Mouse (Mus musculus): ENCODE data around the gene Wnk4. TPM values are rescaled to one million over a fixed set of nuclear protein-coding genes. Genes with fewer than 3 reads are reported as not detected.

Wnk4 gene
- polyA plus RNA-seq, 1 experiment from 2014 or later = 5.4 TPM

DNA sequence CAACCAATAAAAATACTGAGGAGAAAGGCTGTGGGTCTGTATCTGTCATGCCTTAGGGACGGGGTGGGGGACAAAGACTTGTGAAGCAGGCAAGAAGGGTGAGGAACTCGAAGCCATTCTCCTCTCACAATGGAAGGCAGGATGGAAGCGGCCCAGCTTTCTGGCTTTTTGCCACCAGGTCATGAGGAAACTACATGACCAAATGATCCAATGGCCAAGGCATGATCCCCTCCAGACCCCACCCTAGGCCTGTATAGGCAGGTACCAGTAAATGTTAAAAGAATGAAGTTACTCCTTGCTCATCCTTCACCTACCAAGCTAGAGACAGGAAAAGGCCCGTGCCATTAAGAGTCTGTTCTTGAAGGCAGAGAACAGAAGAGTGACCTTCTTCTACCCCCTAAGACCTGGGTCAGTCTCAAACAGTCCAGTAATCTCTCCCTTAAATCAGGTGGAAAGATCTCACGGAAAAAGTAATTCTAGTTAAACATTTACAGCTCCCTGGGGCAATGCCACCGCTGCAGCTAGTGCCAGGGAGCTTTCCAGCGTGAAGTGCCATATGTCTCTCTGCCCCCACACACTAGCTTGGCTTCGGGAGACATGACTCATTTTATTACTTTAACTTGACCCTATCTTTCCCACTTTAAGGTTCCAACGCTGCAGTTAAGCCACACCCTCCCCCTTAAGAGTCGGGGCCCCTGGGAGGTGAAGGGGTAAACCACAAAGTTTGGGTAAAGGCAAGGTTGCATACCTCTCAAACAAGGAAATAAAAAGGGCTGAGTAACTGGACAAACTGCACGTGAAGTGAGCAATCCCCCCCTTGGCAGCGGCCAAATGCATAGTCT lies 17.2 kb downstream of the Wnk4 start:
- Histone ChIP-seq H3K27me3 (ENCODE audit: control insufficient read depth, insufficient read depth, low read depth, low read length) (no peaks in the 10 kb centered on the region), H3K9ac (ENCODE audit: low read depth, low read length) (peak overlapping the region; percentile 76), H3K4me1 (ENCODE audit: control insufficient read depth, low read depth, low read length) (peaks cover 21% of the 10 kb centered on the region), H3K36me3 (ENCODE audit: control insufficient read depth, insufficient read depth) (peaks cover 2% of the 10 kb centered on the region; the same call in 1 of the 2 replicates), H3K4me2 (ENCODE audit: low read depth, low read length) (peak overlapping the region; percentile 66), H3K9me3 (replicated peaks; ENCODE audit: control insufficient read depth, low read length) (no peaks in the 10 kb centered on the region), H3K27ac (ENCODE audit: low read length) (peak overlapping the region; percentile 61; the same call in 1 of the 2 replicates), H3K4me3 (ENCODE audit: low read depth, low read length) (peak overlapping the region; percentile 74)
- WGBS (ENCODE audit: insufficient replicate concordance) = 40% methylated on average over 12 of the region's 12 CpGs
- no peak for ATAC-seq (ENCODE audit: low read depth)

DNA sequence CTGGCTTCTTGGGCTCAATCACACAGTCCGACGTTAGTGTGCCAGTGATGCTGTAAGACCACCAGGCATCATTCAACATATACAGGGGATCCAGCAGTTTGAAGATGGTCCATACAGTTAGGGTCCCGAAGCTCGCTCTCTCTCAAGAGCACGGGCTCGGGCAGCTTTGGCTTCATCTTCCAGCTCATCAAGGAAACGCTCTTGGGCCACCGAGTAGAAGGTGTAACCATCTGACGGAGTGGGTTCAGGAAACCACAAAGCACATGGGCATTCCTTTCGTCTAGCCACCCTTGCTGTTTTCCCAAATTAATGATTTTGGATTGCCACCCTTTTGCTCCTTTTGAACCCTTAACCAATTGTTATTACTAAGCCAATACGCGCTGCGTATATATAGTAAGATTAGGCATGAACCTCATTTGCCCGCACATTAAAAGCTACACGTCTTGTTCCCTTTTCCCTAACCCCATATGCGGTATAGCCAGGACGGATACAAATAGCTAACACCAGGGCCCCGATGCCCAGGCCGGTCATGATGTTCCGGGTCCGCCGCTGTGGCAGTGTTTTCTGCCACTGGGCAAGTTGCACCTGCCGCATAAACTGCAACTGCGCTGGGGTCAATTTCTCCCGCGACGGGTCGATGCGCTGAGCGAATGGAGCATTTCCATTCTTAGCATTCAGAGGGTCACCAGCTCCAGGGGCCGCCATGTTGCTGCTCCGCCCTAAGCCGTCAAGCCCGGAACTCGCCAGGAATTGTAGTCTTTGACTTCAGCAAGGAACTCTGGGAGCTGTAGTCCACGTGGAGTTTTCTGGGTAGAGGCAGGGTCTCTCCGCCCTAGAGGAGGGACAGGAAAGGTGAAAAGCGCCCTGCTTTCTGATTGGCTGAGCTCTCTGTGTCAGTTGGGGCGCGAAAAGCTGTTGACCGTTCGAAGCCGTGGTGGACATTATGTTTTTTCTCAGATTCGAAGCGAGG lies 18.1 kb downstream of the Wnk4 start, which contains the start of the genes Cntd1 and Coa3:
Cntd1 (plus strand) TSS at position 790 of the 970 bp plus-strand sequence.
Coa3 (minus strand) TSS at position 892 of the 970 bp plus-strand sequence.
- Histone ChIP-seq H3K36me3 (ENCODE audit: control insufficient read depth, insufficient read depth) (peaks cover 2% of the 10 kb centered on the region; the same call in 1 of the 2 replicates), H3K4me3 (ENCODE audit: low read depth, low read length) (peak within 1 kb of the TSS; percentile 74), H3K4me1 (ENCODE audit: control insufficient read depth, low read depth, low read length) (peaks cover 21% of the 10 kb centered on the region), H3K9me3 (replicated peaks; ENCODE audit: control insufficient read depth, low read length) (no peaks in the 10 kb centered on the region), H3K27me3 (ENCODE audit: control insufficient read depth, insufficient read depth, low read depth, low read length) (no peaks in the 10 kb centered on the region), H3K27ac (ENCODE audit: low read length) (peak within 1 kb of the TSS; percentile 61), H3K9ac (ENCODE audit: low read depth, low read length) (peak within 1 kb of the TSS; percentile 76), H3K4me2 (ENCODE audit: low read depth, low read length) (peak within 1 kb of the TSS; percentile 66)
- peak; percentile 94 for ATAC-seq (ENCODE audit: low read depth)
- WGBS (ENCODE audit: insufficient replicate concordance) = 3% methylated on average over 45 of the region's 45 CpGs

DNA sequence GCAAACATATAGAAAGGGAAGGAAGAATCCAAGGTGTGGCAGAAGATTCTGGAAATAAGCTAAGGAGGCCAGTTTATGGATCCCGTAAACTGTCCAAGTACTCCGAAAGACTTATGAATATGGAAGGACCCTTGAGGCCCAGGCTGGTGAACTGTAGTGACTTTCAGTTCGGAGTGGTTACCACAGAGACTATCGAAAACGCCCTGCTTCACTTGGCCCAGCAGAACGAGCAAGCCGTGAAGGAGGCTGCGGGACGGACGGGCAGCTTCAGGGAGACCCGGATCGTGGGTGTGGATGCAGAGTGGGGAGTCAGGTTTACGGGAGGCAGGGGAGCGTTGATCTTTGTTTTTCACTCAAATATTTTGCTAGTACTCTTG lies 18.8 kb downstream of the Wnk4 start:
- H3K4me1 ChIP-seq (ENCODE audit: control insufficient read depth, low read depth, low read length) = peaks cover 21% of the 10 kb centered on the region
- peak overlapping the region; percentile 66 for H3K4me2 ChIP-seq (ENCODE audit: low read depth, low read length)
- 57% methylated on average over 14 of the region's 14 CpGs for WGBS (ENCODE audit: insufficient replicate concordance)
- H3K9ac ChIP-seq (ENCODE audit: low read depth, low read length) = peak overlapping the region; percentile 76
- peak; percentile 17; the same call in 1 of the 2 replicates for ATAC-seq (ENCODE audit: low read depth)
- peak overlapping the region; percentile 74 for H3K4me3 ChIP-seq (ENCODE audit: low read depth, low read length)
- H3K27ac ChIP-seq (ENCODE audit: low read length) = no peak overlapping the region
- H3K9me3 ChIP-seq (replicated peaks; ENCODE audit: control insufficient read depth, low read length) = no peaks in the 10 kb centered on the region
- no peaks in the 10 kb centered on the region for H3K27me3 ChIP-seq (ENCODE audit: control insufficient read depth, insufficient read depth, low read depth, low read length)
- peaks cover 2% of the 10 kb centered on the region; the same call in 1 of the 2 replicates for H3K36me3 ChIP-seq (ENCODE audit: control insufficient read depth, insufficient read depth)

DNA sequence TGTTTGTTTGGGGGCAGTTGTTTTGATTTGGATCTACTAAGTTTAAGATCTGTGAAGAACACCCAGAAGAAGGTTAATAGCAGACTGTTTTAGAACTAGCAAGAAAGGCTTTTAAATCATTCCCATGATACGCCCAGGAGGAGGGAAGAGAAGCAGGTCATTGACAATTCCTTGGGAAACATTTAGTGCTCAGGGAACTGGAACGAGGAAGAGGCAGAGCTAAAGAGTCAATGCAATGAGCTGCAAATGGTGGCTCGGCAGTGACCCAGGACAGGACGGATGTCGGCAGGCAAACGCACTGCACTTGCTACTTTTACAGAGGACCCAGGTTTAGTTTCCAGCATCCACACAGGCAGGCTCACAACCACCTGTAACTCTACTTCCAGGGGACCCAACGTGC lies 20.5 kb downstream of the Wnk4 start:
- no peak overlapping the region for H3K4me2 ChIP-seq (ENCODE audit: low read depth, low read length)
- WGBS (ENCODE audit: insufficient replicate concordance) = 53% methylated on average over 7 of the region's 7 CpGs

DNA sequence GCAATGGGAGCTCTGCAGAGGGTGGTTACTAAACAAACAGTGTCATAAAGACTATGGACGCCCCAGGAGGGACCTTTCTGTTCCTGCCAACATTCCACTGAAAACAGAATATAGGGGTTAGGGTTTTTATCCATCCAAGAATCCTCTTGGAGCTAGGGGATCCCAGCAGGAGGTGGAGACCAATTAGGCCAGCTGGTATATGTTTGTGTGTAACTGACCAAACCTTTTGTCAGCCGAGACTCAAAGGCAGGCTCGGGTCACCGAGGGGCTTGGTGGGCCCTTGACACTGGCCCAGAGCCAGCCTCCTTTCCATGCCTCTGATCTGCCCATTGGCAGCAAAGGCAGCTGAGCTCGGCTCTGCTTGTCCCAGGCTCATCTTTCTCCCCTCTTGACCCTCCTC lies 22.5 kb downstream of the Wnk4 start:
- ATAC-seq (ENCODE audit: low read depth) = no peak
- no peak overlapping the region for H3K9ac ChIP-seq (ENCODE audit: low read depth, low read length)
- no peaks in the 10 kb centered on the region for H3K9me3 ChIP-seq (replicated peaks; ENCODE audit: control insufficient read depth, low read length)
- H3K36me3 ChIP-seq (ENCODE audit: control insufficient read depth, insufficient read depth) = peaks cover 3% of the 10 kb centered on the region; the same call in 1 of the 2 replicates
- H3K4me1 ChIP-seq (ENCODE audit: control insufficient read depth, low read depth, low read length) = peaks cover 6% of the 10 kb centered on the region
- 67% methylated on average over 5 of the region's 5 CpGs for WGBS (ENCODE audit: insufficient replicate concordance)
- no peak overlapping the region for H3K4me3 ChIP-seq (ENCODE audit: low read depth, low read length)
- H3K27me3 ChIP-seq (ENCODE audit: control insufficient read depth, insufficient read depth, low read depth, low read length) = no peaks in the 10 kb centered on the region
- no peak overlapping the region for H3K27ac ChIP-seq (ENCODE audit: low read length)
- H3K4me2 ChIP-seq (ENCODE audit: low read depth, low read length) = no peak overlapping the region

More for the DNA sequence above, 20.5 kb downstream of the Wnk4 start:
- no peaks in the 10 kb centered on the region for H3K9me3 ChIP-seq (replicated peaks; ENCODE audit: control insufficient read depth, low read length)
- no peak for ATAC-seq (ENCODE audit: low read depth)
- no peak overlapping the region for H3K4me3 ChIP-seq (ENCODE audit: low read depth, low read length)
- H3K36me3 ChIP-seq (ENCODE audit: control insufficient read depth, insufficient read depth) = peaks cover 2% of the 10 kb centered on the region; the same call in 1 of the 2 replicates
- no peak overlapping the region for H3K9ac ChIP-seq (ENCODE audit: low read depth, low read length)
- no peaks in the 10 kb centered on the region for H3K27me3 ChIP-seq (ENCODE audit: control insufficient read depth, insufficient read depth, low read depth, low read length)
- peaks cover 21% of the 10 kb centered on the region for H3K4me1 ChIP-seq (ENCODE audit: control insufficient read depth, low read depth, low read length)
- no peak overlapping the region for H3K27ac ChIP-seq (ENCODE audit: low read length)

DNA sequence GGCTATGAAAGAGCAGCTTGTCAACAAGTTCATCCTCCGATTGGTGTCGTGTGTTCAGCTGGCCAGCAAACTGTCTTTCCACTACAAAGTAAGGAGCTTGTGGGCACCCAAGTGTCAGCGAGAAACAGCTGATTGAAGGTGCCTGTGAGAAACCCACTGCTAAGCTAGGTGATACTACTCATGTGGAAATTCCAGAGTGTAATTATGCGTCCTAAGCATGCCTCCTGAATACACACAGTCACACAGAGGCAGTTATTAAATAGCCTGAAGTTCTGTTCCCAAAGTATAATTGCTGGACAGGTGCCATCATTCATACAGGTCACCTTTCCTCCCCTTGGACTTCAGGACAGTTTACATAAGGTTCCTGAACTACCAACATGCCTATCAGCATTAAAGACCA lies 23.4 kb downstream of the Wnk4 start:
- no peak overlapping the region for H3K4me2 ChIP-seq (ENCODE audit: low read depth, low read length)
- no peak overlapping the region for H3K4me3 ChIP-seq (ENCODE audit: low read depth, low read length)
- WGBS (ENCODE audit: insufficient replicate concordance) = 66% methylated on average over 4 of the region's 4 CpGs
- no peak overlapping the region for H3K27ac ChIP-seq (ENCODE audit: low read length)
- no peaks in the 10 kb centered on the region for H3K9me3 ChIP-seq (replicated peaks; ENCODE audit: control insufficient read depth, low read length)
- H3K27me3 ChIP-seq (ENCODE audit: control insufficient read depth, insufficient read depth, low read depth, low read length) = no peaks in the 10 kb centered on the region
- H3K36me3 ChIP-seq (ENCODE audit: control insufficient read depth, insufficient read depth) = peaks cover 10% of the 10 kb centered on the region
- H3K9ac ChIP-seq (ENCODE audit: low read depth, low read length) = no peak overlapping the region
- no peak for ATAC-seq (ENCODE audit: low read depth)
- peaks cover 4% of the 10 kb centered on the region for H3K4me1 ChIP-seq (ENCODE audit: control insufficient read depth, low read depth, low read length)

DNA sequence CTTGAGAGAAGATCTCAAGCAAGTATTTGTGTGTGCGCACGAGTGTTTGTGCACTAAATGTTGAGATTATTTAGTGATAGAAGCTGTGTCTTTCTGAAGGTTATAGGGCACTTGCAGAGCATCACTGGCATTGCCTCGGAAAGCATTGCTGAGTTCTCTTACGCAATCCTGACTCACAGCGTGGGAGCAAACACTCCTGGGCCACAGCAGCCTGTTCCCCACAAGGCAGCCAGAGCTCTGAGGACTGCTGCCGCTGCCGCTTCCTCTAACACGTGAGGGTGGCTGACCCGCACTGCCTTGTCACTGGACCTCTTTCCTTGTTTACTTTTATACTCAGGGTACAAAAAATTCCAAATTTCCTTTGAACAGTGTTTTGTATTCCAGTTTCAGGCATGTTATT lies 26.9 kb downstream of the Wnk4 start:
- Histone ChIP-seq H3K4me3 (ENCODE audit: low read depth, low read length) (no peak overlapping the region), H3K27me3 (ENCODE audit: control insufficient read depth, insufficient read depth, low read depth, low read length) (no peaks in the 10 kb centered on the region), H3K4me1 (ENCODE audit: control insufficient read depth, low read depth, low read length) (no peaks in the 10 kb centered on the region; the same call in 1 of the 2 replicates), H3K4me2 (ENCODE audit: low read depth, low read length) (no peak overlapping the region), H3K36me3 (ENCODE audit: control insufficient read depth, insufficient read depth) (peaks cover 43% of the 10 kb centered on the region), H3K27ac (ENCODE audit: low read length) (no peak overlapping the region), H3K9ac (ENCODE audit: low read depth, low read length) (no peak overlapping the region), H3K9me3 (replicated peaks; ENCODE audit: control insufficient read depth, low read length) (no peaks in the 10 kb centered on the region)
- peak; percentile 50; the same call in 1 of the 2 replicates for ATAC-seq (ENCODE audit: low read depth)
- 61% methylated on average over 9 of the region's 9 CpGs for WGBS (ENCODE audit: insufficient replicate concordance)

DNA sequence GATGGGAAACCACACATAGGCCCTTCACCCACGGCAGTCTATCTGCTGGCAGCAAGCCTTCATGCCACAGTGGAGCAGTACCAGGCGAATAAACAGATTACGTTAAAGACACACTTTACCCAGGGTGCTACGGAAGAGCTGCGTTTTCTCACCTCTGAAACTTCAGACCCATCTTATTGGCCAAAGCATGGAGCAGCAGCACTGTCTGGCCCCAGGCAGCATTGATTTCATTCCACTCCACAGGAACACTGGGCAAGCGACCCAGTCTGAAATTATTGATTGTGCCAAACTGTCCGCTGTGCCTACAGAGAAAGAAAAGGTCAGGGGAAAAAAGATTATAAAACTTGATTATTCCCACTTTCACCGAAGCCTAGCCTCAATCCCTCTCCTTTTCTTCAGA lies 30.9 kb downstream of the Wnk4 start:
- no peaks in the 10 kb centered on the region for H3K9me3 ChIP-seq (replicated peaks; ENCODE audit: control insufficient read depth, low read length)
- WGBS (ENCODE audit: insufficient replicate concordance) = 92% methylated on average over 8 of the region's 8 CpGs
- peaks cover 73% of the 10 kb centered on the region for H3K36me3 ChIP-seq (ENCODE audit: control insufficient read depth, insufficient read depth)
- H3K27me3 ChIP-seq (ENCODE audit: control insufficient read depth, insufficient read depth, low read depth, low read length) = no peaks in the 10 kb centered on the region
- H3K4me1 ChIP-seq (ENCODE audit: control insufficient read depth, low read depth, low read length) = no peaks in the 10 kb centered on the region
- no peak overlapping the region for H3K4me3 ChIP-seq (ENCODE audit: low read depth, low read length)
- no peak overlapping the region for H3K4me2 ChIP-seq (ENCODE audit: low read depth, low read length)
- ATAC-seq (ENCODE audit: low read depth) = no peak
- no peak overlapping the region for H3K27ac ChIP-seq (ENCODE audit: low read length)
- no peak overlapping the region for H3K9ac ChIP-seq (ENCODE audit: low read depth, low read length)

Data from liver, embryonic 16.5 days (tissue).